In the genomic region with DNA sequence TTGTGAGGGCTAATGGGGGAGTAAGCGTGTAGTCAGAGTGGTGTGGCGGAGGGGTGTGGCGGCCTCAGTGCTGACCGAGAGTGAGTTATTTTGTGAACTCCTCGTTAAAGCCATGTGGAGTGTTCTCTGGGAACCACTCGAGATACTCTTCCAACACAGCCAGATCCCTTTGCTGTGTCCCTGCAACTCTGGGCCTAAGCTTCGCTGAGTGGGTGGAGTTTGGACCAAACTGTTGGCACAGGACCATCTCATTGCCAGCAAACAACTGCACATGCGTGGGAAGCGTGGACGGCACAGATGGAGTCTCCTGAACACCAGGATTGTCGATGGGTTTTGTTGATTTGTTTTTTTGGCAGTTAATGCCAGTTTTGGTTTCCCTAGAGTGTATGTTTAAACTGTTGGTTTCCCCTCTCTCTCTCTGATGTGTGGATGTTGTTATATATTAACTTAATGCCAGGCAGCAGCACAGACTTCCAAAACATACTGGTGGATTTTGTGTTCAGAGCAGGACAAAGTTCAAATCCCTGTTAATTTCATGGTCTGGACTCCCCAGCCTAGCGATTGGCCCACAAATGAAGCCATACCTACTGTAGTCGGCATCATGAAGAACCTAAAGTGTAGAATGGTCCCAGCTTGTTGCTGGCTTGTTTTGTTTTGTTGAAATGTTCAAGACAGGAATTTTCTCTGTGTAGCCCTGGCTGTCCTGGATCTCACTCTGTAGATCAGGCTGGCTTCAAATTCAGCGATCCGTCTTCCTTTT, we compare ENCODE assay signal across 9 mouse cellular contexts. TPM values are rescaled to one million over a fixed set of nuclear protein-coding genes. Genes with fewer than 3 reads are reported as not detected.
DNase-seq lines count a peak whose midpoint lies in the region; ATAC-seq lines count a peak whose summit lies in the region.
"Had no signal": no experiment of that assay in that cellular context is flagged by ENCODE, and none has a peak within 500 bp of the region (broad histone marks: within the 10 kb centered on the region; RNA-seq: fewer than 3 reads in every experiment).

No protein-coding gene starts in this region.

- intact Hi-C loops in heart, postnatal 36 days (cut with DNase I) = no loop called here

- 80% methylated on average over 15 of the region's 15 CpGs for WGBS in hindbrain, embryonic 13.5 days
- 93% methylated on average over 15 of the region's 15 CpGs for WGBS in hindbrain, embryonic 10.5 days
- WGBS in lung, embryonic 16.5 days = 51% methylated on average over 15 of the region's 15 CpGs

- no peak overlapping the region for H3K9ac ChIP-seq in hindbrain, embryonic 13.5 days
- no peak overlapping the region for H3K9ac ChIP-seq in lung, embryonic 16.5 days (ENCODE audit: low read length)

- no peaks in the 10 kb centered on the region for H3K9me3 ChIP-seq in hindbrain, embryonic 13.5 days
- H3K9me3 ChIP-seq in hindbrain, embryonic 10.5 days = no peaks in the 10 kb centered on the region
- no peaks in the 10 kb centered on the region for H3K9me3 ChIP-seq in lung, embryonic 16.5 days (ENCODE audit: control insufficient read depth, low read length)

- peaks cover 28% of the 10 kb centered on the region for H3K4me1 ChIP-seq in hindbrain, embryonic 13.5 days (replicated peaks)
- H3K4me1 ChIP-seq in hindbrain, embryonic 10.5 days (replicated peaks) = 0 out of 2 replicates have a peak, but pooled peaks cover 3% of the 10 kb centered on the region
- H3K4me1 ChIP-seq in lung, embryonic 16.5 days (replicated peaks; ENCODE audit: control insufficient read depth, insufficient read depth, low read length) = no peaks in the 10 kb centered on the region; the same call in 1 of the 2 replicates

- no peaks in the 10 kb centered on the region for H3K36me3 ChIP-seq in hindbrain, embryonic 13.5 days
- H3K36me3 ChIP-seq in hindbrain, embryonic 10.5 days = peaks cover 59% of the 10 kb centered on the region
- H3K36me3 ChIP-seq in lung, embryonic 16.5 days (ENCODE audit: control insufficient read depth, insufficient read depth, low read length) = 0 out of 2 replicates have a peak, but pooled peaks cover 3% of the 10 kb centered on the region

- no peak overlapping the region for H3K4me3 ChIP-seq in hindbrain, embryonic 13.5 days
- H3K4me3 ChIP-seq in hindbrain, embryonic 10.5 days = no peak overlapping the region
- H3K4me3 ChIP-seq in lung, embryonic 16.5 days (ENCODE audit: low read length) = no peak overlapping the region

- H3K4me2 ChIP-seq in hindbrain, embryonic 13.5 days = no peak overlapping the region
- H3K4me2 ChIP-seq in lung, embryonic 16.5 days (ENCODE audit: low read depth, low read length) = no peak overlapping the region

- DNase-seq in hindbrain, embryonic 10.5 days (ENCODE audit: low spot score) = no peak
- DNase-seq in fibroblast of lung, adult 2 months (ENCODE audit: low read depth) = peak; percentile 39
- peak; percentile 60 to 67 for DNase-seq in heart, postnatal 36 days
- peak; percentile 91 for DNase-seq in layer of hippocampus, adult 9-11 months
- DNase-seq in telencephalon, adult 2 months (ENCODE audit: low read depth, low spot score) = peak; percentile 81
- DNase-seq in thymus, postnatal 10 days (ENCODE audit: low spot score in 2 of 2) = no peak

- H3K27me3 ChIP-seq in hindbrain, embryonic 13.5 days = no peaks in the 10 kb centered on the region
- H3K27me3 ChIP-seq in hindbrain, embryonic 10.5 days (ENCODE audit: insufficient read depth, poor library complexity, severe bottlenecking) = no peaks in the 10 kb centered on the region
- no peaks in the 10 kb centered on the region for H3K27me3 ChIP-seq in lung, embryonic 16.5 days (ENCODE audit: control insufficient read depth, insufficient read depth, low read depth, low read length)
- H3K27me3 ChIP-seq: CH12.LX had no signal

- peak overlapping the region; percentile 35; the same call in 1 of the 2 replicates for H3K27ac ChIP-seq in hindbrain, embryonic 13.5 days
- no peak overlapping the region for H3K27ac ChIP-seq in hindbrain, embryonic 10.5 days
- peak overlapping the region; percentile 42; the same call in 1 of the 2 replicates for H3K27ac ChIP-seq in lung, embryonic 16.5 days (ENCODE audit: low read length)

- ATAC-seq in hindbrain, embryonic 13.5 days (ENCODE audit: low FRiP score) = no peak; the same call in 1 of the 2 replicates
- peak; percentile 85 for ATAC-seq in lung, embryonic 16.5 days (ENCODE audit: low read depth)

RNA-seq across cellular contexts. Expression of a gene that starts 22.3 kb away (rescaled TPM):
- 34.8 and 37.0 TPM in 2 replicates for polyA plus RNA-seq in hindbrain, embryonic 13.5 days (2015; fragmentation: Nextera tagmentation; extraction: Ambion mirVana)
- 56.7 and 66.0 TPM in 2 replicates for polyA plus RNA-seq in hindbrain, embryonic 10.5 days (2016; fragmentation: Nextera tagmentation; extraction: Ambion mirVana)
- 10 to 100 TPM; 13.5 to 16.4 TPM for total RNA-seq in heart, postnatal 36 days (2021)
- polyA plus RNA-seq in lung, embryonic 16.5 days (2015; fragmentation: Nextera tagmentation; extraction: Ambion mirVana) = 17.9 and 19.4 TPM in 2 replicates

Comparison
In these comparisons a context has a peak if more than half of its experiments do, and no peak if none do; other contexts are left out.
1. DNase-seq: peak in fibroblast of lung, adult 2 months (single experiment), heart, postnatal 36 days (2 of 2), layer of hippocampus, adult 9-11 months (single experiment) and telencephalon, adult 2 months (single experiment); none in hindbrain, embryonic 10.5 days (single experiment) and thymus, postnatal 10 days (0 of 2).